Mouse (Mus musculus) layer of hippocampus, adult 18-20 months (tissue): ENCODE results near the gene Gm45717. TPM values are rescaled to one million over a fixed set of nuclear protein-coding genes. Genes with fewer than 3 reads are reported as not detected.
"Not testable (repeated sequence)": the region's sequence is repeated elsewhere in the genome, so short reads cannot be mapped to it uniquely, and the experiment has no call there.

Experiments
- DNase-seq, 2 experiments: peaks; one replicate each; pipeline ENCODE4 v3.0.0; 2022; ENCODE audit warnings: low spot score in 2 of 2
- total RNA-seq, 2 experiments: library from RNA; stranded (reverse); gene quantifications; 2 replicates each; pipeline ENCODE4 v1.2.3; 2021

Gene Gm45717
- total RNA-seq, 2 experiments from 2014 or later = not detected

DNA sequence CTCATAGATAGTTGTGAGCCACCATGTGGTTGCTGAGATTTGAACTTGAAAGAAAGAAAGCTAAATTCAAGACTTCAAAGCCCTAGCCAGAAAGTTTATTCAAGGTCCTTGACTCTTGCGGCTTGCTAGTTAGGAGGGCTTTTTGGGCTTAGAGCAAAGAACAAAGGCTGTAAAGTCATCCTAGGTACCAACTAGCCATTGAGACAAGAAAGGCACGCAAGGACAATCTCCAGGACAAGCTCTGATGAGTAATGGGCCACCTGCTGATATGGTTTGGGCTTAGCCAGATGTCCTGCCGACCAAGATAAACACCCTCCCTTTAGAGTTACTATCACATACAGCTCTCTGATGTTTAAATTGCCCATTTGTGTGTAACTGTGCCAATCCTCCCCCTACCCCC, 13.0 kb upstream of the Gm45717 start:
- DNase-seq = not testable (repeated sequence)

DNA sequence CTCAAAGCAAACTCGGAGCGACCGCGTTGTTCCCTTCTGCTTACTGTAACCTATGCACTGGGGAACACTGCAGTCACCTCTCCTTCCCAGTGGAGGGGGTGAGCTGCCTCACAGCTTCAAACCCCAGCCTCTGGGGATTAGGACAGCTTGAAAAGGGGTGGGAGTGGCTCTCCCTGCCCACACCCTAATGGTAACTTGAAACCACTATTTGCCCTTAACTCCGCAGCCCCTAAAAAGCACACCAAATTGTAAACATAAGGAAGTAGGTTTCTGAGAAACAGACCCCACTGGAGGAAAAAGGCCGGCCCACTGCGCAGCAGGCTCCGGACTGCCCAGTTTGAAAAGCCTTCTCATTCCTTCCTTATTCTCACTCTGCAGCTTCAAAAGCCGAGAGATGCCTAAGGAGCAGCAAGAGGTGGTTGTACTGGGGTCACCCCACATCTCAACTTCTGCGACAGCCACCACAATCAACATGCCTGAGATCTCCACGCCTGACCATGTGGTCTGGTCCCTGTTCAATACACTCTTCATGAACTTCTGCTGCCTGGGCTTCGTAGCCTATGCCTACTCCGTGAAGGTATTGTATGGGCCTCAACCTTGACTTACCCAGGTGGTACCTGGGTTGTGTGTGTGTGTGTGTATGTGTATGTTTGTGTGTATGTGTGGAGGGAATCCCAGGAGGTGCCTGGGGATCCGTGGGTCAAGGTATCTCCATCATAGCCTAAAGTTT, 12.3 kb upstream of the Gm45717 start:
- DNase-seq = no peak

DNA sequence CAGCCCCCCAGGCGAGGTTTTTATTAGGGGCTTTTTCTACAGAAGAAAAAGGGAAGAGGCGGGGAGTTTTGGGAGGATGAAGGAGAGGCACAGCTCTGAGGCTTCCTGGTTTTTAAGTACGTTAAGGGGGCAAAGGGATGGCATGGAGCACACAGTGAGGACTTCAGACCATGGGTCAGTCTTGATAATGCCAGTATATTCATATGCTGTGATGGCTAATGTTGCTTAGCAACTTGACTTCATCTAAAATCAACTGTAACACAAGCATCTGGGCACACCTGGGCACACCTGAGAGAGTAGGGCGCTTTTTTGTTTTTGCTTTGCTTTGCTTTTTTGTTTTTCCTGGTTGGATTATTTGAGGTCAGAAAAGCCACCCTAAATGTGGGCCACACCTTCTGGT, 11.2 kb upstream of the Gm45717 start, which contains the start of gene Ifitm1:
Ifitm1 (plus strand) TSS at position 301 of the 400 bp plus-strand sequence.
- DNase-seq = no peak

DNA sequence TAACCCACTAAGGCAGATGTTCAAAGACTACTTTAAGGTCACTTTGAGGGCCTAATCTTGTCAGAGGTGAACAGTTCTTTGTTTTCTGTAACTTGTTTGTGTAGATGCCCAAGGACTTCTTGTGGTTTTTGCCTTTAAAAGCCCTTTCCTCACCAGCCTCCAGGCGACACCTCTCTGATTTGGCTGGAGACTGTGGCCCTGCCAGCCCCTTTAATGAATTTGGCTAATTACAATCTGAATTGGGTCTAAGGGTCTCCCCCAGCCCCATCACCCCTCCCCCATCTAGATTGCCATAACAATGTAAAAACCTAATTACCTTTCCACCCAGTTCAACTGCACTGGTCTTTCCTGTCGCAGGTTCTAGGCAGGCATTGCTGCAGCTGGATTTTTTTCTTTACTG, 7.0 kb upstream of the Gm45717 start:
- DNase-seq = no peak

DNA sequence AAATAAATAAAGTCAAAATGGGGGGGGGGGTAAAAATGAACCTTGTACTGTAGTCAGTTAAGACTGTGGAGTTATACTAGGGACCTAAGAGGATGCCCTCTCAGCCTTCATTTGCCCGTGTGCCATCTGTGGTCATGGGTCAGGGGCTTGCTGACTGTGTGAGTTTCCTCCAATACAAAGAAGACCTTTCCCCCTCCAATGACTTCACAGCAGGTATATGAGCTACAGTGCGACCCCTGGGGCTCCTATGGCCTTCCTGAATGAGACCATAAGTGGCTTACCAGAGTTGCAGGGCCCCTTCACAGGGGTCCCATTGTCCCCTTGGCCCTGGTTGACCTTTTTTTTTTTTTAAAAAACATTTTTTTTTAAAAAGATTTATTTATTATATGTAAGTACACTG, 5.7 kb upstream of the Gm45717 start:
- DNase-seq = no peak

DNA sequence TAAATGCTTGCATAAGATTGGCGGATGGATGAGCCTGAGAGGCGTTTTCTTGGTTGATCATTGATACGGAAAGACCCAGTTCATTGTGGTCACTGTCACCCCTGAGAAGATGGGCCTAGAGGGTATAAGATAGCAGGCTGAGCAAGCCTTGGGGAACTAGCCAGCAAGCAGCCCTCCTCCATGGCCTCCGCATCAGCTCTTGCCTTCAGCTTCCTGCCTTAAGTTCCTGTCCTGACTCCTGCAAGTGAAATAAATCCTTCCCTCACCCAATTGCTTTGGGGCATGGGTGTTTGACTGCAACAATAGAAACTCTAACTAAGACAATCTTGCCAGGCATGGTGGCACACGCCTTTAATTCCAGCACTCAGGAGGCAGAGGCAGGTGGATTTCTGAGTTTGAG, 4.3 kb upstream of the Gm45717 start:
- no peak for DNase-seq

DNA sequence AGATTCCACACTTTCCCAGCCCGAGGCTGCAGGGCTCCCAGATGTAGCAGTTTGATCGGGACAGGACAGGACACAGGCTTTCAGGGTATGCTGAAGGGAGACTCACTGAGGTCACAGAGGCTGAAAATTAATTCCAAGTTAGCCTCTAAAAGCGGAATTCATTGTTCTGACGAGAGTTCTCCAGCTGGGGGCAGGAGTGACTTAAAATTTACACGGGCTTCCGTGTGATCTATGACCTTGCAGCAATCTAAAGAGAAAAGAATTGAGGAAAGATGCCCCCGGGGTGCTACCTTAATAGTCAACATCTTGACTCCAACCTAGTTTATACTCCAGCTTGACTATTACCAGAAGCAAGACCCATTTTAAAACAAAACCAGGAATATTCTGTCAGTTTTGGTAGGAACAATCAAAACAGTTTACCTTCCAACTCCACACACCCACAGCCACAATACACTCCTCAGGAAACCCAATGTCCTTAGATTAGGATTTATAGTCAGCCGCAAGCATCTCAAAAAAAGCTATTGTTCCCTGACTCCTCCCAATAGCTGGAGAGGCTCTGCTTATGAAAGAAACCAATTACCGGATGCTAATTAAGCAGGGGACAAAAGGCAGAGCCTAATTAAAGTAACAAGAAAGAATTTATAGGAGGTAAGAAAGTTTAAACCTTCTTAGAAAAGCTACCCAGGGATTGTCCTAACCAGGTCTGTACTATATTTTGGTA, 3.6 kb upstream of the Gm45717 start:
- DNase-seq = peak in 1 of 2 experiments; percentile 55

DNA sequence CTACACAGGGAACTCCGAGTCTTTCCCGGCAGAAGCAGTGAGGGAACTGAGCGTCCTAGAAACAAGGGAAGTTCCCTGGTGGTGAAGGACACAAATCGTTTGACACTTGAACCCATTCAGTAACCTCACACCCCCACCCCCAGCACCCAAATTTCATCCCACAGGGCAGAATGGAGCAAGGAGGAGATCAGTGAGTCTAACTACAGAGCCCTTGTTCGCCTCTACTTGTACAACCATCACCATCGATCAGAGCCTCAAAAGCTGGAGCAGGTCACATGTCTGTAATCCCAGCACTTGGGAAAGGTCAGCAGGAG, 776 bp upstream of the Gm45717 start:
- no peak for DNase-seq

DNA sequence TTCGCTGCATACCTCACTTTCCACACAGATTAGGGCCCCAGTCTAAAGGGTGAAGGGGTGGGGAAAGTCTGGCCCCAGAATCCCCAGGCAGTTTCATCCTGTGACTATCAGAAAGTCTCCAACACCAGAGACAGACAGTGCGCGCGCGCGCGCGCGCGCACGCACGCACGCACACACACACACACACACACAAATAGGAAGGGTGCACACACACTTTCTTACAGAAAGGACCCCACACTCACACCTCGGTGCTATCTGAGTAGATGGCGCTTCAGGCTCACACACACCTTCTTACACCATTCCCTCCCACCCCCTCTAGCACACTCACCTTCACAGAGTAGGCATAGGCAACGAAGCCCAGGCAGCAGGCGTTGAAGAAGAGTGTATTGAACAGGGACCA, 395 bp downstream of the Gm45717 start:
- DNase-seq = no peak

DNA sequence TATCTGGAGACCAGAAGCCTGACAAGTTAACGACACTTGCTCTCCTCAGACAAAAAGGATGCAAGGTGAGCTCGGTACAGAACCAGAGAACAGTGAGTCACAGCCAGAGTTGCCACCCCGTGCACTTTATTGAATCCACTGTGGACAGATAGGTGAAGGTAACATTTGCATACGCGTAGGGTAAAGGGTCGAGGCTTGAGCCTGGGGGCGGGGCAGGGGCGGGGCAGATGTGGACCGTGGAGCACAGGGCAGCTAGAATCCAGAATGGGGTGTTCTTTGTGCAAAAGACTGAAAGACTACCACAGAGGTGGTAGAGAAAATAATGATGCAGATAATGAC, 1.0 kb downstream of the Gm45717 start:
- DNase-seq = no peak

DNA sequence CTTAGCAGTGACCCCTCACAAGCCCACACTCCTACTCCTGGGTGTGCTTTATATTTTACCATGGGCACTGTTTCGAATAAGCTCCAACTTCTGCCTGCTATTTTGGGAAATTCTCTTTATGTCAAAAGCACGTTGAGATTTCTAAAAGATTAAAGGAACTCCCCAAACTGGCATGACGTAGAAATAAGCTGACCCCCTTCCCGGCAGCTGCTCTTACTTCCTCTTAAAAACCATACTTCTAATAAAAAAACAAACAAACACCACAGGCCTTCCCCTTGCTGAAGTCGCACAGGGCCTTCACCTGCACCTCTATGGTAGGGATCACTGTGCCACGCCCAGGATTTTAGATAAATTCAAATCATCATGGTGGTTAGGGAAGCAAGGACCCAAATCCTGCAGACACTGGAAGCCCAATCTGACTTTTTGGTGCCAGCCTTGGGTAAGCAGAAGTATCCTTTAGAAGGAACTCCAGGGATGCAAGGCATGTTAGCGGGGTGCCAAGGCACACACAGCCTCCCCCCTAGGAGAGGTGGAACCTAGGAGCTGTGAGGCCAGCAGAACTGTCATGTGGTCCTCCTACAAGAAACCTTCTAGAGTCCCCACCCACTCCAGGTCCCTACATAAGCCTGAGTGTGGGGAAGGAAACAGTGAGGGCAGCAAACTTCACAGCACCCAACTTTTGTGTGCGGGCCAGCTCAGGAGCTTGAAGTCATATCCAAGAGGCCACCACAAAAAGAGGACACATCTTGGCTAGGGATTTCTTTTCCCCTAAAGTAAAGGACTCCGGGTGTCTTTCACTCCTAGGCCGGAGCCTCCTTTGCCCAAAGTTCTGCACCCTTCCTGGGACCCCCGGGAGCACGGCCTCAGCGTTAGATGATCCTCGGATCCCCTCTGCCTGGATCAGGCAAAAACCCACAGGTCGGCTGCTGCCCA, 1.7 kb downstream of the Gm45717 start:
- no peak for DNase-seq

DNA sequence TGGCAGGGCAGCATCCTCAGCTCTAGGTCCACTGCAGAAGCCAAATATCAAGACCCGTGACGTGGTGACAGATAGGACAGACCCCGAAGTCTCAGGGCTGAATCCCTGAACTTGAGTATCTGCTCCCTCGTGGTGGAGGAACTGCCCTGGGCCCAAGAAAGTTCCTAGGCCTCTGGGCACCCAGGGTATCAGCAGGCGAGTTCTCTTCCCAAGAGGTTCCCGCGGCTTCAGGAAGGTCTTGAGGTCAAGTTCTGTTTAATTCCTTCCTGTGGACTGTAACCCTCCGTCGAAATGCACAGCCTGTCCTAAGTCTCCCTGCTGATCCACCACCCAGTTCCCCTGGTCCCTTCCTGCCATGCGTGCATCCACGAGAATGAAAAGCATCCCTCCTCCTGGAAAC, 2.6 kb downstream of the Gm45717 start:
- no peak for DNase-seq

DNA sequence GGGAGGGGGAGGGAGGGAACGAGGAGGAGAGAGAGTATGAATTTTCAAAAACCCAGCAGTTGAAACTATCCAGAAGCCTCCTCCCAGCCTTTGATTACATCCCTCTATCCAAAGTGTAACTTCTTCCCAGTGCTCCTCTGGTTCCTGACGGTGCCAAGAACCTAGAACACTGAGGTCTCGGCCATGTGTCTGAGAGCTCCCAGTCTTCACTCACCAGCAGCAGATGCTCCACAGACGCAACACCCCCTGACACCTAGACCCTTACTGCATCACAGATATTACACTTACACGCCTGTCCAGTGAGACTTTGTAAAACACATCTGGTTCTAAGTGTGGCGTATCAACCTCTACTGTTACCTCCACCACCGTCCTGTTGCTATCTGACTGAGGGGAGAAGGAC, 3.3 kb downstream of the Gm45717 start:
- no peak for DNase-seq

DNA sequence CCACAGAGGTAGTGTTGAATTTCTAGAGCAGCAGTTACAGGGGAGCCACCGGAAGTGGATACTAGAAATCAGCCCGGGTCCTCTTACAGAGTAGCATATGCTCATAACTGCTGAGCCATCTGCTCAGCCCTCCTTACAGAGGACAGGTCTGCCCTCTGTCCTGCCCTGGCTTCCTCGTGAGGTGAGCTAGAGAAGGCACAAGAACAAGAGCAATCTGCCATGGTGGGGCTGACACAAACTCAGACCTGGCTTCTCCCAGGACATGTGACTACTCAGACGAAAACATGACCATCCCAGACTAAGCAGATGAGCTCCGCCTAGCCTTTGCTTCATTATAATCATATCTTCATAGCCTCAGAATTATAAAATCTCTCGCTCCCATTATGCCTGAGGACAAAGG, 4.0 kb downstream of the Gm45717 start:
- no peak for DNase-seq

DNA sequence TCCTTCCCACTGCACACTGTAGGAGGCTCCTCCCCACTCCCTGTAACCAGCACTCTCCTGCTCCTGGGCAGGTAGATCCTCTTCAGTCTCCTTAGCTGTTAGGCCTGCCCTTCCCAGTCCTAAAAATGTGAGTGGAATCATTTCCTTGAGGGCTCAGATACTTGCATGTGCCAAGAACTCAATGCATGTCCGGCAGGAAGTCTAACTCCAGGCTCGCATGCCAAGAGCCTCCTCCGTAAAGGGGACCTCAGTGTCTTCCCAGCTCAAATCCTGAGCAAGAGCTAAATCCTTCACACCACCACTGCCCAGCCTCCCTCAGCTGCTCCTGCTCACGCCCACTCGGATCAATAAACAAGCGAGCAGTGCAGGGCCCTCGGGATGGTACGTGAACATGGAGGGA, 4.7 kb downstream of the Gm45717 start:
- no peak for DNase-seq

DNA sequence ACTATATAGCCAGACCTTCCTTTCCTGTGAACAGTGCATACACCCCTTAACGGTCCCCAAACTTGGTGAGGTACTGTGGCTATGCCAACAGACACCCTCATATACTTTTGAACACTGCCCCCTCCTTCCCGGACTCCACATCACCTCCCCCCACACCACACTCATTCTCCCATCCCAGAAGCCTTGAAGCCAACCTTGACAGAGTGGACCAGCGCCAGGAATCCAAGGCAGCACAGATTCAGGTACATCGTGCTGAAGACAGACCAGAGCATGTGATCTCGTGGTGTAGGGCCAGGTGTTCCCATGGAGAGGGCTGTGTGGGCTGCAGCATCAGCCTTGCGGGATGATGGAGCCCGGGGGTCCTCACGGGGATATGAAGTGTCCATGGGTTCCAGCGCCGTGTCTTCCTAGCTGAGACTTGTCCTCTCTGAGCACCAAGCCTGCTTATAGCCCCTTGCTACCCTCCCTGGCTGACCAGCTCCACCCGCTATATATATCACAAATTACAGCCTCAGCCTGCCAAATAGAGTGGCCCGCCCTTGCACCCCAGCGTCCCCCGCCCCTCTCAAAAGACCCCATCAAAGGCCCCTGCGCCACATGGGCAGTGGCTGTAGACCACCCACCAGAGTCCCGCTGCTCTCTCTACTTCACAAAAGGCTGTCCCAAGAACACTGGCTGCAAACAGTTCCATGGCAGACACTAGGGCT, 5.8 kb downstream of the Gm45717 start, which contains the start of gene Ifitm5:
Ifitm5 (minus strand) TSS at position 468 of the 707 bp plus-strand sequence.
- no peak for DNase-seq

DNA sequence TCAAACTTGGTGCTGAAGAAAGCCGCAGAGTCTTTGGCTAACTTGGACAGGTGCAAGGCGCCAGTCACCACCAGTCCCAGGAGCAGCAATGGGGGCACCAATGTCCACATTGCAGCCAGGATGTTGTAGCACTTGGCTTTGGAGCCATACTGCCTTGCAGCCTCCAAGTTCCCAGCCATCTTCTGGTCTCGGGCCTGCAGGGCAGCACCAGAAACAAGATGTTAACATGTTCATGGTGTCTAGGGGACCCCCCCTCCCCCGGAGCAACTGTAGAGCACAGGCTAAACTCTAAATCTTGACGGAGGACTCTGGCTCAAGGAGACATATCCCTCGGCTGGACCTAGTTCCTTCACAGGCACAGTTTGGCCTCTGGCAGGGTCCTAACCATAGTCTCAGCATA, 6.5 kb downstream of the Gm45717 start:
- no peak for DNase-seq

DNA sequence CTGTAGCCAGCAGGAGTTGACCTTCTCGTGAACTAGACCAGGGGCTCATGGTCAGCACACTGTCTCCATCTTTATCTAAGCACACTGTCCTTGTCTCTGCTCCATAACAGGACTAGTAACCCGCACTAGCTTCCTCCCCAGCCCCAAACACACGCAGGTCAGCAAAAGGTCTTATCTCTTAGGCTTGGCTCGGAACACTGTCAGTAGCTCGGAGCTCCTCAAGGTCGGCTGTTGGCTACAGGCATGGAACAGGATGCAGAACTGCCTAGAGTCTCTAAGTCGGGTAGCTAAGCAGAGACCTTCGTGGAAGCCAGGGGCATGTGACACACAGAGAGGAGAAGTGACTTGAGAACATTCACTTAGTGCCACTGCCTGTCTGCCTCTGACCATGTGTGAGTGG, 7.6 kb downstream of the Gm45717 start:
- DNase-seq = no peak

DNA sequence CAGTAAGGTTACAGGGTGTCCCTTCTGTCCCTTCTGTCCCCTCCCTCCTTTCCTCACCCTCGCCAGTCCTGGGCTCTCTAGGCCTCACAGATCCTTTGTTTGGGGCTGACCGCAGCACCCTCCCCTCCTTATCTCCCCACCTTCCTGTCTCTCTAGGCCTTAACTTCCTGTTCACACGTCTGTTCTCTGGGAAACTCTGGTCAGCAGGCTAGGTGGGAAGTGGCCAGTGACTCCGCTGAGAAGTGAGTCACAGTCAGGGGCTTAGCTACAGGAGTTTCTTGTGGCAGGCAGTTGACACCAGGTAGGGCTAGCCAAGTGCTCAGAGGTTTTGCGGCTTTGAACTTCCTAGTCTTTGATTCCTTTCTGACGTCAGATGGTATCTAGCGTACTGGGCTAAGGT, 8.8 kb downstream of the Gm45717 start:
- DNase-seq = no peak

DNA sequence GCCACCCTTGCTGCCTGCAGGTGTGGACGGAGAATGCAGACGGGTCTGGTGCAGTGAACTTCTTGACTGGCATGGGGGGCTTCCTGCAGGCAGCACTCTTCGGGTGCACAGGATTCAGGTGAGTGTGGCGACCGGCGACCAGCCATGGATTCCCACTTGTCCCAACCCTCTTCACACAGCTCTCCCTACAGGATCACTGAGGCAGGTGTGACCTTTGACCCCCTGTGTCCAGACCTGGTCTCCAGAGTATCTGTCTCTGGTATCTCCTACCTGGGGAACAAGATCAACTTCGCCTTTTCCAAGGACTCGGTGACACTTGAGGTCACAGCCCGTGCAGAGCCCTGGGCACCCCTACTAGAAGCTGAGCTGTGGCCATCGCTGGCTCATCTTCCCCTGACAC, 9.4 kb downstream of the Gm45717 start:
- DNase-seq = no peak

DNA sequence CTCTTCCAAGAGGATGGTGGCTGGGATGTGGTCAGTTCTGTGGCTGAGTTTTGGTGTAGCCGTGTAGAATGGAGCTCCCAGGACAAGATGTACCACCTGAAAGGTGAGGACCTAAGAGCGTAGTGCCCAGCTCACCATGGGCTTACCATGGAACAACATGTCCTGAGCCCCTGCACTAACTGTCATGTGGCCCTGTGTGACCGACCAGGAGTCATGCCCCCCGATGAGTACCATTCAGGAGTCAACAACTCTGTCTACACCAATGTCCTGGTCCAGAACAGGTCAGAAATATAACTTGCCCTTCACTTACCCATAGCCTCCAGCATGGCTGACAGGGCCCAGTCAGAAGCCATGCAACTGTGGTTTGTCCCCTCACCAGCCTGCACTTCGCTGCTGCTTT, 10.5 kb downstream of the Gm45717 start:
- no peak for DNase-seq
